Mouse (Mus musculus): ENCODE results near the gene Rngtt. TPM values are rescaled to one million over a fixed set of nuclear protein-coding genes. Genes with fewer than 3 reads are reported as not detected.
"Not testable (repeated sequence)": the region's sequence is repeated elsewhere in the genome, so short reads cannot be mapped to it uniquely, and the experiment has no call there.

Rngtt gene
- polyA plus RNA-seq, 3 experiments from 2014 or later, result 59.7 to 63.1 (median 61.0) TPM

- ATAC-seq, result no peak
These were observed 136.2 kb downstream of the Rngtt start for GRCm38 (mm10) chr4:33446265-33446664.

GRCm38 (mm10) chr4:33446881-33447280 lies 136.8 kb downstream of the Rngtt start:
- no peak for ATAC-seq

- not testable (repeated sequence) for ATAC-seq
These were observed 140.2 kb downstream of the Rngtt start for GRCm38 (mm10) chr4:33450356-33450755.

- no peak for ATAC-seq
These were observed 149.7 kb downstream of the Rngtt start for GRCm38 (mm10) chr4:33459851-33460250.

- ATAC-seq, result no peak
These were observed 154.3 kb downstream of the Rngtt start for GRCm38 (mm10) chr4:33464432-33464831.

- no peak for ATAC-seq
These were observed 155.8 kb downstream of the Rngtt start for GRCm38 (mm10) chr4:33465871-33466270.

- peak; percentile 27 for ATAC-seq
These were observed 156.9 kb downstream of the Rngtt start for GRCm38 (mm10) chr4:33466970-33467399.

GRCm38 (mm10) chr4:33467627-33468026 lies 157.5 kb downstream of the Rngtt start:
- ATAC-seq, result peak; percentile 55

GRCm38 (mm10) chr4:33468151-33468550 lies 158.0 kb downstream of the Rngtt start:
- ATAC-seq, result no peak

GRCm38 (mm10) chr4:33470671-33471302 lies 160.7 kb downstream of the Rngtt start:
- ATAC-seq, result no peak

- ATAC-seq, result no peak
These were observed 168.1 kb downstream of the Rngtt start for GRCm38 (mm10) chr4:33478011-33478785.

- ATAC-seq, result no peak
These were observed 171.6 kb downstream of the Rngtt start for GRCm38 (mm10) chr4:33481721-33482120.

- ATAC-seq, result no peak
These were observed 175.9 kb downstream of the Rngtt start for GRCm38 (mm10) chr4:33486050-33486449.

- ATAC-seq, result no peak
These were observed 181.0 kb downstream of the Rngtt start for GRCm38 (mm10) chr4:33491108-33491507.

GRCm38 (mm10) chr4:33494377-33494776 lies 184.3 kb downstream of the Rngtt start:
- ATAC-seq, result no peak

- ATAC-seq, result no peak
These were observed 186.9 kb downstream of the Rngtt start for GRCm38 (mm10) chr4:33496985-33497384.

- ATAC-seq, result no peak
These were observed 187.5 kb downstream of the Rngtt start for GRCm38 (mm10) chr4:33497657-33498056.

- ATAC-seq, result no peak
These were observed 188.2 kb downstream of the Rngtt start for GRCm38 (mm10) chr4:33498160-33498874.

- ATAC-seq, result no peak
These were observed 196.5 kb downstream of the Rngtt start for GRCm38 (mm10) chr4:33506638-33507037.

- ATAC-seq, result no peak
These were observed 200.4 kb downstream of the Rngtt start for GRCm38 (mm10) chr4:33510544-33510943.

- ATAC-seq, result no peak
These were observed 203.3 kb downstream of the Rngtt start for GRCm38 (mm10) chr4:33513421-33513820.

- ATAC-seq, result no peak
These were observed 204.2 kb downstream of the Rngtt start for GRCm38 (mm10) chr4:33514108-33515000.

Measured in inflammation-experienced regulatory T-cells, adult 6 months (primary cell).